Mouse (Mus musculus): ENCODE measurements around the gene Gm4353.
"Not testable (repeated sequence)": the region's sequence is repeated elsewhere in the genome, so short reads cannot be mapped to it uniquely, and the experiment has no call there.

Gm4353 gene

DNA sequence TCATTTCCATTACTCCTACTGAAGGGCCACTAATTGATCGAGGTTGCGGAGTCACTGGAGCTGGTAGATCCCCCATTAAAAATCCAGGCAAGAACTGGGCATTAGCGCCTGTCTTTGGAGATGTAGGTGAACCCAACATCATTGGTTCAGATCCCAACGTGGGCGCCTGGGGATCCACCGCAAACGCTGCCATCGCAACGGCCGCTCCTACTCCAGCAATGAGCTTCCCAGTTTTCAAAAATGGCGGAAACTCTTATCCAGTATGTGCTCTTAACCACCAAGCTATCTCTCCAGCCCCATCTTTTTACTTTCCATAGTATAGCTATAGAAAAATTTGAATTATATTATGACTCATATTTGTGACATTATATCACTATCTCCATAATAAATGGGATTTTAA, at the start of gene Gm4353:
Gene Gm4353 (minus strand): TSS at position 270 of the 400 bp plus-strand sequence.
- not testable (repeated sequence) for DNase-seq (ENCODE audit: low read depth, low spot score)

DNA sequence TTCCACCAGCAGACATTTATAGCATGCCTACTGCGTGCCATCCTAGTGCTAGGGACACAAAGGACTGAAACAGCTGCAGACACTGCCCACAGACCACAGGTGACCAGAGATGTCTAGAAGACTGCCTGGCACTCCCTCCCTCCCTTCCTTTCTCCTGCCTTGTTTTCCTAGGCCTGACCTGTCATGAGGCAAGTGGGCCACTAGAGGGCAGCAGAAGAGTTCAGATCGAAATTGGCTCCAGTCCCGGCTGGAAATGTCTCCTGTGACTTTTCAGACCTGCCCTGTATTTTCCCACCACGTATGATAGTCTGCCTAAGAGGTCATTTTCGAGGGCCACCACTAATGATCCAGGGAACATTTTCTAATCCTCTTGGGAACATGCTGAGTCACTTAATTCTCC, 47.6 kb upstream of the Gm4353 start:
- peak; percentile 74 for DNase-seq (ENCODE audit: low read depth, low spot score)

DNA sequence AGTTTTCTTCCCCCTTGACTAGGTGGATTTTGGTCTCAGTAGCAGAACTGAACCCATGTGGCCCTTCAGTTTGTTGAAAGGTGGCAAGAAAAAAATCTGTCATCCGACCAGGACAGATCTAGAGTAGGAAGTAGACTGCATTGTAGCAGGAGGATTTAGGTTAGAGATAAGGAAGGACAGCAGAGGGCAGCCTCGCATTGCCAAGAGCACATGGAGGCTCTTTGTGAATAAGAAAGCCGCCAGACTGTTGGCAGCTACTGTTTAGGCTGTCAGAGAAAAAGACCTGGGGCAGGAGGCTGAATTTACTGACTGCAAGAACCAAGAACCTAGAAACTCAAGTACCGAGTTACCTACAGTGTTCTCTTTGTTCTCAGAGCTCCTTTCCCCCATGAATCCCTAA, 47.0 kb upstream of the Gm4353 start:
- DNase-seq (ENCODE audit: low read depth, low spot score) = peak; percentile 48

DNA sequence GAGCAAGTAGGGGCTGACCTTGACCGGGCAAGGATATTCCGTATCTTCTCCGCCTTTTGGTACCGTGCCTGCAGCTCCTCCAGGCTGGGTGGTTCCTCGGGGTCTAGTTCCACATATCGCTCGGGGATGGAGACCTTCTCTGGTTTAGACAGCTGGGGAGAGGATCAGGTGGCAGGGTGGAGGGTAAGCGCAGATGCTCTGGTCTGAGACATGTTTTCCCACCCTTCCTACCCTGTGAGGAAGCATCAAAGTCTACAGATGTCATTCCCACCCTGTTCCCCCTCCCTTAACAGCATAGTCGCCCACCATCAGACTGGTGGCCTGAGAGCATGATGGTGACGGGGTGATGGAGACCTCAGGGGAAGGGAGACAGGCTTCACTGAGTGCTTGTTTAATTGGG, 44.9 kb upstream of the Gm4353 start:
- DNase-seq (ENCODE audit: low read depth, low spot score) = no peak

DNA sequence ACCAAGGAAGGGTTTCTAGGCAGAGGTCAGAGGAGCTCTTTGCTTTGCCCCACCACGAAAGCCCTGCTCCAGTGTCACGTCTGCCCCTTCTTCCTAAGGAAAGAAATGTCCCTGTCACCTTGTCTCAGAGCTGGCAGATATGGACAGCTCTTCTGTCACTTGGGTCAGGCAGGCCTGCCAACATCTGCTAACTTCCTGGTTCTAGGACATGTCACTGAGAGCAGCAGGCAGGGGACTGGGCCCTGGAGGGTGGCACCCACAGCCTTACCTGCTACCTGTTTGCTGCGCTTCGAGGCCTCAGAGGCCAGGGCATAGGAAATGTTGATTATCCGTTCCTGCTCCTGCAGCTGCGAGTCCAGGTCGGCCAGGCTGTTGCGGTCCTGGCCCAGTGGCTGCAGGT, 43.9 kb upstream of the Gm4353 start:
- no peak for DNase-seq (ENCODE audit: low read depth, low spot score)

DNA sequence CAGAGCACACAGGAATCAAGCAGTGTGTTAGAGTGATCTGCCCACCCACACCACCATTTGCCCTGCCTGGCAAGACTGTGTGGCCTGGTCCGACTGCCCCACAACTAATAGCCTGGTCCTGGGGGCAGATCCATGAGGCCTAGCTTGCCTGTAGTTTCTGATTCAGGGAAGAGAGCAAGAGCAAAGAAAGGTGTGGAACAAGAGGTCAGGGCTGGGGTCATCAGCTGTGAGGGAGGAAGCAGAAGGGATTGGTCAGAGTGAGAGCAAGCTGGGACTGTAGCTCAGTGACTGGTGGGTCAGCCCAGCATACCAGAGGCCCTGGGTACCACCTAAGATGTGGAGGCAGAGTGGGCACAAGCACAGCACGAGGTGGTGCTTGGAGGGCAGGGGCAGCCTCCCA, 42.6 kb upstream of the Gm4353 start:
- no peak for DNase-seq (ENCODE audit: low read depth, low spot score)

DNA sequence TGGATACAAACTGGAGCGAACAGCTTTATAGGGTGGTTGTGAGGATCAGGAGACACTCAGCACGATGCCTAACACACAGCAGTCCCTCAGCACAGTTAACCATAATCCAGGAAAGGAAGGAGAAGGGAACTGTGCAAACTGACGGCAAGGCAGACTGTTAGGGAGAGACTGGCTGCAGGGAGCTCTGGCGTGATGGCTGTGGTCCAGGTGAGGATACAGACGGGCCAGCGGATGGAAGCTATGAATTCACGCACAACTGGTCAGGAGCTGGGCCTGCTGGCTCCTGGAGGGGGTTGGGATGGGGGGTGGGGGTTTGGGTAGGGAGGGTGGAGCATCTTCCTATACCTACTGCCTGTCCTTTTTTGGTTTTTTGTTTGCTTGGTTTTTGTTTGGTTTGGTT, 41.2 kb upstream of the Gm4353 start:
- DNase-seq (ENCODE audit: low read depth, low spot score) = no peak

DNA sequence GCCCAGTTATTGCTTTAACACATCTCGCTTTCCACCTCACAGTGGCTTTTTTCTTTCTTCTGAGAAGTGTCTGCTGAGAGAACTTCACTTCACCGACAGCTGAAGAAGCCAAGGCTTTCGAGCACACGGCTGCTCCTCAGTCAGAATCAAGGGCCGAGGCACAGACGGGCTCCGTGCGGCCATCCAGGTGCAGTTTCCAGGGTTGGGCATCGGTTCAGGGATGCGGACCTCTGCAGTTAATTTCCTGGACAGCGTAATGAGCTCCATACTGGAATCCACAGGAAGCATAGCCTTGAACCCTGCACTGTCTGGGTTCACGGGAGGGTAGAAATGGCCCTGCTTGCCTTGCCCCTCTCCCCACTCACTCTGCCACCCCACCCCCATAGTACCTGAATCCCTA, 39.6 kb upstream of the Gm4353 start:
- no peak for DNase-seq (ENCODE audit: low read depth, low spot score)

DNA sequence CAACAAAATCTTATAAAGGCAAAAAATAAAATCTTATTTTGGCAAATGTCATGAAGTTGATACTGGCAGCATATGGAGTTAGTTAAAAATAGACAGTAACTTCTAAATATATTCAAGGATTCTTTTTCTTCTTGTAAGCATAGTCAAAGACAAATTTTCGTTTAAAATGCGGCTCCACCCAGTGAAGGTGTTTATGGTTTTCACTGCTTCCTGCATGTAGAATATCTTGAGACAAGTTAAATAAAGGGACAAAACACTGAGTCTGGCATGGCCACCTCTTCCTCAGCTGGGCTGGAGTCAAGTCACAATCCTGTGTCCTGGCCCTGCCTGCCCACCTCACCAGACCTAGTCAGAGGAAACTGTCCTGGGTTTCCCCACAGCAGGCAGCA, 39.2 kb upstream of the Gm4353 start:
- DNase-seq (ENCODE audit: low read depth, low spot score) = no peak

DNA sequence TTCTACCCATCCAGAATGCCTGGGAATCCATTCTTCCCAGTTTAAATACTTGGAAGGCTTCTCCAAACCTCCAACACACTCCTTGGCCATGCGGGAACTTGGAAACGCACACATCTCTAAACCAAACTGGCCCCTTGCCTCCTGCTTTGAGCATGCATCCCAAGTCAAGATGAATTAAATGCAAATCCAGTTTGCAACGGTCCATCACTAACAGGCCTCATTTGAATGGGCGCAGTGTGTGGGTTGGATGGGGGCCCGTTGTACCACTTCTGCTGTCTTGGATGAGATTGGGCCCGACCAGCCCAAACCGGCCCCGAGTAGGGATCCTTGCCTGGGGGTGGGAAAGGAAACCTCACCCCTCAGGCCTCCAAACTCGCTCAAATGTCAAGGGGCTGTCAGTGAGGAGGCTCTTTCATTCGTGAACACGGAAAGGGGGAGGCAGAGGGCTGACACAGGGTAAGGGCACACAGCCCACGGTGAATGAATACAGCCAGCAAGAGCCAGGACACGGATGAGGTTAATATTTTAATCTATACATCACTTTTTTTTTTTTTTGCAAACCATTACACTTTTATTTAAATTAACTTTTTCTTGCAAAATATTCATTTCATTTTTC, 38.7 kb upstream of the Gm4353 start:
- DNase-seq (ENCODE audit: low read depth, low spot score) = no peak

DNA sequence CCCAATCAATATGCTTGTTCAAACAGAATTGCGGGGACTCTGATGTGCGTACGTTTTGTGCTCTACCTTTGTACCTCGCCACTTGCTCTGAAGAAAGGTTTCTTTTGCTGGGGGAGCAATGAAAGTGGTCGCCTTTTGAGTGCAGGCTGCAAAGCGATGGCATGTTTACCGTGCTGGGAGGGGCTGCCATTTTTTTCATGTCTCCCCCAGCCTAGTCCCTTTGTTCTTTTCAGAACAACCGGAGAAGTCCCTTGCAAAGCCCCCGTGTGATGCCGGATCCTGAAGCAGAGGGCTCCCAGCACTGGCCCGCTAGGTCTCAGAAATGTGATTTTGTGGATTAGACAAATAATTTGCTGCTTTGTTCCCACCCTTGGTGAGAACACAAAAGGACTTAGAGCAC, 36.8 kb upstream of the Gm4353 start:
- no peak for DNase-seq (ENCODE audit: low read depth, low spot score)

DNA sequence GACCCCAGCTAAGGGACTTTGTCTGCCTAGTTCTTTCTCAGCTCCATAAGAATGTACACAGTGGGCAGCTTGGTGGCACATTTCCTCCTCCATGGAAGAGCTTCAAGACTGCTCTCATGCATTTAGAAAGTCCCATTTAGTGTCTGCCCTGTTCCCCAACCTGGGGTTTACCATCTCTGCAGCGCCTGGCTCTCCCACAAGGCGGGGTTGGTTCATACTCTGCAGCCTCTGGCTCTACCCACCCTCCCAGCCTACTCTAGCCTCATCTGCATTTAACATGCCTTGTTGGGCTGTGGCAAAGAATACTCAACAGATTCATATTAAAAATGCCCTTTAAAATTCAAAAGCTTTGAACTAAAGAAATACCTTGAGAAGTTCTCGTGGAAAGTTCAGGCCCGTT, 36.3 kb upstream of the Gm4353 start:
- DNase-seq (ENCODE audit: low read depth, low spot score) = no peak

DNA sequence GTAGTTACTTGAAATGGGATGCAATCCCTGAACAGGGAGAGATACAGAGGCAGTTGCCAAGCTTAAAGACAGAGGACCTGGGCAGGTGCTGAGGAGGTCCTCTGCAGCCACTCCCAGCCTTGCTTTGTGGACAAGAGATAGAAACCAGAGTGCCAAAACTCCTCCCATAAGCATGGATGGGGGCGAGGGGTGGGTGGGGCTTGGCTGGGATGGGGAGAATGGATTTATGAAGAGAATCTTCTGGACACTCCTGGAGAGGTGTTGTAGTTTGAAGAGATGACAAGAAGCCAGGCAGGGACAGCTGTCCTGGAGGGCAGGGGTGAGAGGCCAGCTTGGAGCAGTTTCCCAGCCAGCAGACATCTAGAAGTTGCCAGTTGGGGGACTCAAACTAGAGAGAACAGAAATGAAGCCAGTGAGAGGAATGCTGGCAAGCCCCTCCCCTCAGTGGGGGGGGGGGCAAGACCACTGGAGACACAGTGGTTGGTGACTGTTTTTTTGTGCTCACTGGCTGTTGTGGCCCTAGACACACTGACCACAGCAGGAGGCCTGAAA, 34.9 kb upstream of the Gm4353 start:
- no peak for DNase-seq (ENCODE audit: low read depth, low spot score)

DNA sequence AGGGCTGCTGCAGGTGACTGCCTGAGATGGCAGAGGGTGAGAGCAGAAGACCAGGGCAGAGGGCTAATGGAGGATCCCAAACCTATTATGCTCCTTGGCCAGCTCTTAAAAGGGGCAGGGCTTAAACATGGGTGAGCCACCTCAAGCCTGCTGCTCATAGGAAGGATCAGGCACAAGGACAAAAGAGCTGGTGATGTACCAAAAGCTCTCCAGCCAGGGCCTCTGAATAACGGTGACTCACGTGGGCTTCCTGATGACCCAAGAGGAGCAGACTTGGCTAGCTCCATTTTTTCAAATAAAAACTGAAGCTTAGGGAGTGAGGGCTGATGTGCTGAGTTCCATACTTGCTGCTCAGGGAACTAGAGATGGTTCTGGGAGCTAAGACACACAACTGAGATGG, 31.6 kb upstream of the Gm4353 start:
- peak; percentile 53 for DNase-seq (ENCODE audit: low read depth, low spot score)

DNA sequence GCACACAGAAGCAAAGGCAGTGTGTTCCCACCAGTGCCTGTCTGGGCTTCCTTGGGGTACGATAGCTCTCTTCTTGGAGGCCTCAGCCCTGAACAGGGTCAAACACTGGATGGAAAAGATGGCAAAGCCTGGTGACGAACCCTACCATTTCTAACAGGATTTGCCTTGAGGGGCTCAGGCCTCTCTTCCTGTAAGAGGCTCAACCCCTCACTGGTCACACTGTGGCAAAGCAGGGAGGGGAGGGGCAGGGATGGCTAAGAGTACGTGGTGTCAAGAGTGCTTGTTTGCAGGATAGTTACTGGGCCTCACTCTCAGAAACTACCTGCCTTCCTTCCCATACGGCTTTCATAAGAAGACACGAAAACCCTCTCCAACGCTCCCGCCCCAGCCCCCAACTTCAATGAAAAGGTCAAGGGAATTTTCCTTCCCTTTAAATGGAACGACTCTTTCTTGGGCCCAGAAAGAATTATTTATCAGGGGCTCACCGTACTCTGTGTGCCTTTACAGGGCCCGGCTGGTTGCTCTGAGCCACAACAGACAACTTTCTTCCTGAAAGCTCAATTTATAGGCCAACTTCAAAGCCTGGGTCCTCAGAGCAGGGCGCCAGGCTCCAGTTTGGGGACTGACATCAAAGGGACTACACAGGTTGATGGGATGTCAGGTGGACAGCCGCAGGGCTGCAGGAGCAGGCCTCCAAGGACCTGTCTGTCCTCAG, 30.9 kb upstream of the Gm4353 start:
- DNase-seq (ENCODE audit: low read depth, low spot score) = no peak

DNA sequence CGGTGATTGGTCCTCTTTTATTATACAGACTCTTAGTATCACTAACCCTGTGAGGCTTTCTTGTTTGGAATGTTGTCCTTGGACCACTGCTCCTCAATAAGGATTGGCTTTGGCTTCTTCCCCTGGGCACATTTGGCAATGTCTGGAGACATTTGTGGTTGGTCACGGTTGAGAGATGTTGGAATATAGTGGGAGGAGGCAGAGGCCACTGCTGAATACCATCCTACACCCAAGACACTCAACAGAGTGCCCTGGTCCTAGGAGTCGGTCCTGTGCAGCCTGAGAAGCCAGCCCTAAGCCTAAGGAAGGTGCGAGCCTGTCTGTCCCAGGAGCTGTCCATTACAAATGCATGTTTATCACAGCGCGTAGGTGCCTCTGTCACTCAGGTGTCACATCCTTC, 27.1 kb upstream of the Gm4353 start:
- no peak for DNase-seq (ENCODE audit: low read depth, low spot score)

DNA sequence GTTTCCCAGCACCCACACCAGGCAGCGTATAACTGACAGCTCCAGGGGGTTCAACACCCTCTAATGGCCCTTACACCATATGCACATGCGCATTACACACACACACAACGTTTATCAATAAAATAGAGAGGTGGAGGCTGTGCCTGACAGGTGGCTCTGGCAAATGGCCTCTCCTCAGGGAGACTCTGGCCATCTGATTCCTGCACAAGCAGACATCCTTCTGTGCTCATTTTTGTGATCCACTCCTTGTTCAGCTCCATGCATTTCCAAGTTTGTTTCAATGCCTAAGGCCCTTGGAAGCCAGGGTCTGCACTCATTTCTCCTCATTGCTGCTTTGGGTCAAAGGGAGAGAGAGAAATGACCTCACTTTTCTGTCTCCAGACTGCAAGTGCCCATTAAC, 26.2 kb upstream of the Gm4353 start:
- no peak for DNase-seq (ENCODE audit: low read depth, low spot score)

DNA sequence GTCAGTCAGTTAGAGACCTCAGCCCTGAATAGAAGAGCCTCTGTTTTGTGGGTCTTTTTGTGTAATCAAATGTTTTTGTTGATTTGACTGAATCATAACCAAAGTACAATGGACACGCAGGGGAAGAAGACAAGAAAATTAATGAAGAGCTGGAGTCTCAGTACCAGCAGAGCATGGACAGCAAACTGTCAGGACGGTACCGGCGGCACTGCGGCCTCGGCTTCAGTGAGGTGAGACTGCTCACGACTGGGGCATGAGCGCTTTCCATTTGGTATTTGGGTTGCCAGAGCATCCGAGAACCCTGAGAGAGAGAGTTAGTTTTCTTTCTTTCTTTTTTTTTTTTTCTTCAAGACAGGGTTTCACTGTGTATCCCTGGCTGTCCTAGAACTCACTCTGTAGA, 18.7 kb upstream of the Gm4353 start:
- no peak for DNase-seq (ENCODE audit: low read depth, low spot score)

DNA sequence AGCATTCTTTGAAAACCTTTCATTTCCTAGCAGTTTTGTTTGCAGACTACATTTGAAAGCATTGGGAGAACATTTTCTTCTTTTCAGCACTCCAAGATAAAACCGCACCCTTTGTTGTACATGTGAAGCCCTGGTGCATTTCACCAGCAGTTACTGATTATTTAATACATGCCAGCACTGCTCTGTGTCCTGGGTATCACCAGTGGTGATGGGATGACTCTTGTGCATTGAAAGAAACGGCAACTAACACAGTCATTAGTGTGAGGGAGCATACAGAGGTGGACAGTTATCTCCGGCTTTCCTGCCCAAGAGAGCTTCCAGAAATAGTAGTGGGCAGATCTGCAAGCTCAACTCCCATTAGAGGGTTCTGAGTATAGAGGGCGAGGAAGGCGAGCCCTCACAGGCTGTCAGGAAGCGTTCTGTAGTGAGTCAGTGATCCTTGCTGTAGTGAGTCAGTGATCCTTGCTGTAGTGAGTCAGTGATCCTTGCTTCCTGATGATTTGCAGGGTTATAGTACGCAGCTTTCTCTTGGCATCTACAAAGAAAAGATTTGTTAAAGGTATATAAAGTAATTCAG, 15.6 kb upstream of the Gm4353 start:
- DNase-seq (ENCODE audit: low read depth, low spot score) = peak; percentile 83

DNA sequence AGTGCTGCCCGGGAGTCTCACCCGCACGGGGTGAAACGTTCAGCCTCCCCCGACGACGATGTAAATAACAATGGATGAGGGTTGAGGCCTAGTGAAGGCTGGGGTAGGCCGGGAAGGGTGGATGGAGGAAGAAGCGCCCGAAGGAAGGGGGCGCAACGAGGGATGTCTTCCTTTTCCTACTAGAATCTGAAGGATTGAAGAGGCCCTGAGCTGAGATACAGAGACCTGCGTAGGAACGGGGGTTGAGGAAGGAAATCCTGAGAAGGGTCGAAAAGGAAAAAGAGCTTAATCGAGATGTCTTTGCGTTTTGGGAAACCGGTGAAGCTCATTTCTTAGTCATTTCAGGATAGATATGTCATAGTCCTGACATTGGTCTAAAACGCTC, 9.0 kb upstream of the Gm4353 start:
- no peak for DNase-seq (ENCODE audit: low read depth, low spot score)

DNA sequence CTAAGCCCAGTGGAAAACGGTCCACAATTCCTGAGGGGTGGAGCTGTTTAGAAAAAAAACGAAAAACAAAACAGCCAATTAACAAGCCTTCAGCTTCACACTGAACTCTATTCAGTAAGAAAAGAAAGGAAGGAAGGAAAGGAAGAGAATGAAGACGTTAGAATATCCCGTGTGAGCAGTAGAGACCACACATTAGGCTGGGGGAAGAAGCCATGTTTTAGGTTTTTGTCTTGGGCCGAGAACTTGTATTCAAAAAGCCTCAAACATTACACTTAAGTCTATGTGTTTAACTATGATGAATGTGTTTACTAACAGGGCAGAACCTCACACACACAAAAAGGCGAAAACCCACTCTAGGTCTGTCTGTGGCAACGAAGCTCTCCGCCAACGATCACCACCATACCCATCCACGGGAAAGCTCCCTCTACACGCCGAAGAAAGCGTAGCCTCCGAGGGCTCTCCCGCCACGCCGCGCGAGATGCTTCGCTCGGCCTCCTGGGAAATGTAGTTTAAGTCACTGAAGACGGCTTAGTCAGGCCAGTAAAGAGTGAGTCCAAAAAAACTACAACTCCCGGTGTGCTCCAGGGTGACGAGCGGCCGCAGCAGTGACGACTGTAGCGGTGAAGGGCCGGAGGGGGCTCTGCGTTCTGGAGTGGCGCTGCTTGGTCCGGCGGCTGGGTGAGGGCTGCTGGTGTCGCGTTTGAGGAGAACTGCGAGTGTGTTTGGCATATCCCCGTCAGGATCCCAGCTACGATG, 8.5 kb upstream of the Gm4353 start:
- peak; percentile 94 for DNase-seq (ENCODE audit: low read depth, low spot score)

DNA sequence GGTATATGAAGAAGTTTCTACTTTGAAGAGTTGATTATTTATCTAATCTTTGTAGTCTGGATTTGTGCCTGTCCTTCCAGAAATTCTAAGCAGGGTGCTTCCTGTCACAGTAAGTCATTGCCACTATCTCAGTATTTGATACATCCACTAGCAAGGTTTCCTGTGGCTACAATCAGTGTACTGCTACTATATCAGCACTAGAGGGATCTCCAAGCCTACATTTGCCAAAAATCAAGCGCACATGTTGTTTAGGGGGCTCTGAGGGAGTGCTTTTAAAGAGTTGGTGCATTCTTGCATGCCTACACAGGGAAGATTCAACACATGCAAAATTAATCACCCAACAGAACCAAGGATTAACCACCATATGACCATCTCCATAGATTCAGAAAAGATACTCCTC, 23.7 kb downstream of the Gm4353 start:
- DNase-seq (ENCODE audit: low read depth, low spot score) = no peak
